Mouse (Mus musculus) CD4-positive helper T cell, adult 2 months (primary cell): Measurements from ENCODE around the gene Kbtbd2.
A peak's percentile ranks its signal among the peaks of the same experiment; 100 is the strongest.

Source experiments
- DNase-seq: peaks from one replicate; pipeline ENCODE4 v3.0.0-alpha.2; 2012; ENCODE audit warnings: low read depth, missing footprints, low spot score

The Kbtbd2 gene

DNA sequence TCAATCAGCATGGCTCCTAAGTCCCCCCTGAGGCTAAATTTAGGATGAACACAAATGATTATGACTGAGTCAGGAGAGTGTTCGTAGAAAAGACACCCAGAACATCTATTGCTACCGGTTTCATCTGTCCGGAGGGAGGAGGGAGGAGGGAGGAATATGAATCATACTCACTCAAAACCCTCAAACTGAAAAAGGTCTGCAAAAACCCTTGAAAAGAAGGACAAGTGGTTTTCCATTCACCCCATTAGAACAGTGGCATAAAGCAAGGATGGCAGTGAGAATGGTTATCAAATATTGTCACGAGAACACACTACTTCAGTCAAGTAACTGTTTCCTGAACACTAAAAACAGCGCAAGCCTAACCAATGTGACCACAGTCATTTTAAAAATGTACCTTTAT lies 12.5 kb downstream of the Kbtbd2 start:
- no peak for DNase-seq

DNA sequence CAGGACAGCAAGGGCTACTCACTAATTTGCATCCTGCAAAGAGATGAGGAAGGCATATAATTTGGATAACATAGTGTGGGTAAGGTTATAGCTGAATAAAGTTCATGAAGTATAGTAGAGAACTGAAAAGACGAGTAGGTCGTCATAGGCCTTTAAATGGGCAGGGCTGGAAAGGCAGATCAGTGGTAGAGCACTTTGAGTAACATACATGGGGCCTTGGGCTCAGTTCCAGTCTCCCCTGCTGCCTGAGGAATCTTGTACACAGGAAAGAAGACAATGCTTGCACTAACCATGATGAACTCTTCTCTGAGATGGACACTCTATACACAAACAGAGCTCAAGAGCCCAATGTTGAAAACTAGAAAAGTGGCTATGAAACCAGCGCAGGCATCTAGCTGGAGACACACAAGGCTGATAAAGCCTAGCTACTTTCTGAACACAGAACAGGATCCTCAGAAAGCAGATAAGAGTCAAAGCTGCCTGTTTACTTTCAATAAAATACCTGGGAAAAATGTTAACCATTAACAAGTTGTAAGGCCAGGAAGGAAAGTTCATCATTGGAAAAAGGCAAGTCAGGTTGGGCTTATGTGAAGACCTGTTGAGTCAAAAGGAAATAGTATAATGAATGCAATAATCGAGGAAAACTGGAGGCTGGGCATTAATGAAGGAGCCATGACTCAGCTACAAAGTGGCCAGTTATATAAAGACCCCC lies 13.9 kb downstream of the Kbtbd2 start:
- no peak for DNase-seq

DNA sequence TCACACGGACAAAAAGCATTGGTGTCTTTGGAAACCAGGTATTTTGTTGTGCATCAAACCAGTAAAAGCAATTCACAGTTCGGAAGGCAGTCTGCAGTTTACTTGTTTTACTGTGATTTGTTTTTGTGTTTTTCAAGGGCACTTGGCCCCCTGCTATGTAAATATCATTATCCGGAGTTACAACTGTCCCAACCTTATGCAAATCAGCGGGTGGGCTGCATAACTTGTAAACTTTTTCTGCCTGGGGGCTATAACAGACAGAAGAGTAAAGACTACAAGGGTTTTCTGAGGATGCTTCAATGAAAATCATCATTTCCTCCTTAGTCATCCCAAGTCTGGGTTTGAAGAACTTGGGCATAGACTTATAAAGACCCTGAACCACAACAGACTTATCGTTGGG lies 18.0 kb downstream of the Kbtbd2 start:
- DNase-seq, result no peak

DNA sequence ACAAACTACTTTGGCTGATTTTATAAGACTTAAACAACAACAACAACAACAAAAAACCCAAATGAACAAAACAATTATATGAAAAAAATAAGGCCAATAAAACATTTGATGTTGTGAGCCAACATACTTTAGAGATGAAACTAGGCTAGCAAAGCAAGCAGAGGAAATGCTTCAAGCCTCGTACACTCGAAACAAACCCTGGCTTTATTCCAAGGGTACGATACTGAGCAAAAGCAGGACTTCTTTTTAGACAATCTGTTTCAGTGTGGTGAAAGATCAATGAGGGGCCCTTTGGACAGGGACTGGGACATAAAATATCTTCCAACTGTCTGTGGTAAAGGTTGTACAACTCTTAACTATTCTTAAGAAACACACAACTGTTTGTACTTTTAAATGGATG lies 21.8 kb downstream of the Kbtbd2 start:
- DNase-seq, result no peak

DNA sequence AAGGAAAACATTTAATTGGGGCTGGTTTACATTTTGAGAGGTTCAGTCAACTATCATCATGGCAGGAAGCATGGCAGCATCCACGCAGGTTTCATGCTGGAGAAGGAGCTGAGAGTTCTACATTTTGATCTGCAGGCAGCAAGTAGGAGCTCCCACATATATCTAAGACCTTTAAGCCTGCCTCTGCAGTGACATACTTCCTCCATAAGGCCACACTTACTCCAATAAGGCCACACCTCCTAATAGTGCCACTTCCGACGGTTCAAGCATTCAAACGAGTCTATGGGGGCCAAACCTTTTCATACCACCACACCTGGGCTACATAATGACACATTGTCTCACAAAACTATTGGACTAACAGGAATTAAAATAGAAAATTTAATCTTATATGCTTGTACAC lies 31.9 kb downstream of the Kbtbd2 start:
- peak; percentile 21 for DNase-seq

DNA sequence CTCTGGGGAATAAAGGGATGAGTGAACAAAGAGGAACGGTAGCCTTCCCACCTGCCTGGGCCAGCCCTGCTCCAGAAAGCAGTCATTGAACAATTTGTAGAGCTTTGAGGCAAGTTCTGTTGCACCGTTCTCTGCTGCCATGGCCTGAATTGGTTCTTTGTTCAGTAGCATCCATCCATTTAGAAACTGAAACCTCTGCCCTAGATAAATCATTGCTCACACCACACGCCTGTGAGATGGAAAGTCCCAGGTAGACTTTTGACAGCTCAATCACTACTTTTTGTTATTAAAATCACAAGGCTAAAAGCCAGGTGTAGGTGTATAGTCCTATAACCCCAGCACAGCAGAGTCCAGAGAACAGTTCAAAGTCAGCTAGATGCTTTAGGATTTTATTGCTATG lies 32.3 kb downstream of the Kbtbd2 start:
- peak; percentile 41 for DNase-seq

DNA sequence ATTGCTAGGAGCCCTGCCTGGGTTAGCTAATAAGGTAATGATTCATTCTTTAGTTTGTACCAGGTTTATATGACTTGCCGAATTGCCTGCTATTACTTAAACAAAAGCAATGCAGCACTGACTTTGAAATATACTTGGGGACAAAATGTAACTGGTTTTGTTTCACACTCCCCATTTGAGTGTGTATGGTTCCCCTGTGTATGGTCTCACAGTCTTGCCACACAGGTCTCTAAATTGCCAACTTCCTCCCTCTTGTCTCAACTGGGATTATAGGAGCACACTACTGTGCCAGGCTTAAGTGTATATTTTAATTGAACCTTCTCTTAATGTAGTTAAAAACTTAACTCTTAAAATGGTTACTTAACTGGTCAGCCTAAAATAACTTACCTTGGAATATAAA lies 38.3 kb downstream of the Kbtbd2 start:
- DNase-seq, result no peak

DNA sequence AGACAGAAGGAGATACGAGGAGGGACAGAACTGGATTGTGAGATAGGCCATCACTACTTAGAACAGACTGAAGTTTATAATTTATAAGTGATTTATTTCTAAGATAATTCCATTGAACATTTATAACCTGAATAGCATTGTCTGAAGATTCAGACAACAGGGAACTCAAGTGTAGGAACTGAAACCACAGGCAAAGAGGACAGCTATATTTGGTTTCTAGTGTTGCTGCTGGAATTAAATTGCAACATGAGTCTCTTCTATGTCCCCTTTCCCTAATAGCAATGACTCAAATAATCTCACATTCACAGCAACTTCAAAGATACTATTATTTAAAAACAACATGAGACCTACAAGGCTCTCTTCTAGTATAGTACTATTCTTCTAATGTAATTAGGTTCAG lies 41.5 kb downstream of the Kbtbd2 start:
- no peak for DNase-seq

DNA sequence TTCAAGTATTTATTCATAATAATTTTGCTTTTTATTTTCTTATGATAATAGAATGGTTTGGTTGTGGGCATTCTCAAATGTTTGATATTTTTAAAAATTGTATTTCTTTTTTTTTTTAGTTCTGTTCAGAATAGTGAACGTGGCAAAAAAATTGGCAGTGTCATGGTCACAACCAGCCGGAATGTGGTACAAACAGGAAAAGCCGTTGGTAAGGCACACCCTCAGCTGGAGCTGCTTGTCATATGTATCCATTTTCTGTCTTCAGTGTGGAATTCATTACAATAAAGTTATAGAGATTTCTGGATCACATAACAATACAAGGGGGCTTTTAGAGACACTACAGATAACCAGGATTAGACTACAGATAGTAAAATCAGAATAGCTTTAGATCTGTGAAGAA lies 43.9 kb downstream of the Kbtbd2 start:
- no peak for DNase-seq

DNA sequence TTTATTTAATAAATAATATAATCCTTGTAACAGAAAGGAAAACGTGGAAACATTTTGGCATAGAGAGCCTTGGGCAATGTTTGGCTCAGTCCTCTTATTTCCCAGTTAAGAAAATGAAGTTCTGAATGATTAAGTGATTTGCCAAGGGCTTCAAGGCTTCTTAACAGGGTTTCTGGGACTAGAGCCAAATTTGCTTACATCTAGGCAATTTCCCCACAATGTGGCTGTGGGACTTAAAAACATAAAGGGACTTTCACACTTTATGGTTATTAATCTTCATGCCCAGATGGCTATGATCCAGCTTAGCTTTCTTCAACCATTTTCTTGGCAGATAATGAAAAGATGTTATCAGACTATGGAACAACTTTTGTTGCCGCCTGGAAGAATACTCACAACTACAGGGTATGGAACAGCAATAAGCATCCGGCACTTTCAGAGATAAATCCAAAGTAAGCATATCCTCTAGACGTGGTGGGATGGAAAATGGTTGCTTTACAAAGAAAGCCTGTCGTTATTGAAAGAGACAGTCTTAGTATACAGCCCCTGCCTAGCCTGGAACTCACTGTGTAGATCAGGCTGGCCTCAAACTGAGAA lies 51.6 kb downstream of the Kbtbd2 start:
- no peak for DNase-seq

DNA sequence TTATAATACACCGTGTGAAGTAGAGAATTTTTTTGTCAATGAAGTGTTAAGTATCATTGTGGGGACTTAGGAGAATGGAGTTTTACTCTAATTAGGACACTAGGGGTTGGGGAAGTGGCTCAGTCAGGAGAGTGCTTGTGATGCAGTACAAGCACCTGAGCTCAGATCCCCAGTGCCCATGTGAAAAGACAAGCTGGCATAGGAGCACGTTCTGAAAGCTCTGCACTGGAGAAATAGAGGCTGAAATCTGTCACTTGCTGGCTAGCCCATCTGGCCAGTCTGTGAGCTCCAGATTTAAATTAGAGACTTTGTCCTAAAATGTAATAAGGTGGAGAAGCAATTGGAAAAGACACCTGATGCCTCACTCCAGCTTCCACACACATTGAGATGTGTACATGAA lies 65.1 kb downstream of the Kbtbd2 start:
- no peak for DNase-seq
